Comparison of ENCODE assay signal across 8 mouse cellular contexts in the genomic region with DNA sequence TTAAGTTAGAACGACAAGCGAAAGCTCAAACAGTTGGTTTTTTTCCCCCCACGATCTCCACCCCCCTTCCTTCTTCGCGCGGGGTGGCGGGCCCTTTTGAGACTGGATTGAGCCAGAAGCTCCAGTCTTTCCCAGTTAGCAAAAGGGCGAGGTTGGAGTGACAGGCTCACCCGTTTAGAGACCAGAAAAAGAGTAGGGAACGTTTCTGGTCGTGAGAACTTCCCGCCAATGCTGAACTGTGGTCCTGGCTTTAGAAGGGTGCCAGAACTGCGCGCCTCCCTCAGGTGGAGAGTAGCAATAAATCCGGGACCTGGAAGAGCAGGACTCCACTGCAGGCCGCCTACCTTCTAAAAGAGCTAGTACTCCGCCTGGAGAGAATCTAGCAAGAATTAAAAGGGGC. TPM values are rescaled to one million over a fixed set of nuclear protein-coding genes. Genes with fewer than 3 reads are reported as not detected.
A peak's percentile ranks its signal among the peaks of the same experiment; 100 is the strongest.
DNase-seq lines count a peak whose midpoint lies in the region; ATAC-seq and TF ChIP-seq lines count a peak whose summit lies in the region.

No protein-coding gene starts in this region.

- no peaks in the 10 kb centered on the region for H3K27me3 ChIP-seq in forebrain, embryonic 14.5 days (replicated peaks; ENCODE audit: control insufficient read depth, insufficient read depth, low read length)
- H3K27me3 ChIP-seq in hindbrain, postnatal 0 days (ENCODE audit: insufficient read depth, low read length): no peaks in the 10 kb centered on the region

- no peaks in the 10 kb centered on the region for H3K9me3 ChIP-seq in forebrain, embryonic 14.5 days (replicated peaks; ENCODE audit: control insufficient read depth, low read length)
- H3K9me3 ChIP-seq in hindbrain, postnatal 0 days (ENCODE audit: low read length): no peaks in the 10 kb centered on the region

- peak; percentile 42; the same call in 1 of the 2 replicates for TF ChIP-seq CTCF in hindbrain, postnatal 0 days (IDR thresholded peaks at IDR 0.05; ENCODE audit: low read depth)

- ATAC-seq in forebrain, embryonic 14.5 days: peak; percentile 75
- ATAC-seq in hindbrain, postnatal 0 days: peak; percentile 74
- ATAC-seq in megakaryocyte, adult 5-6 weeks (ENCODE audit: poor library complexity, severe bottlenecking): peak; percentile 39

- intact Hi-C loops in left cerebral cortex, postnatal 10 days (cut with DNase I): no loop called here

- H3K27ac ChIP-seq in forebrain, embryonic 14.5 days (ENCODE audit: low read depth, low read length): no peak overlapping the region
- H3K27ac ChIP-seq in hindbrain, postnatal 0 days: peak overlapping the region; percentile 71

- peak overlapping the region; percentile 53 for H3K4me2 ChIP-seq in forebrain, embryonic 14.5 days (ENCODE audit: low read length)
- peak overlapping the region; percentile 67 for H3K4me2 ChIP-seq in hindbrain, postnatal 0 days (ENCODE audit: low read depth, low read length)

- DNase-seq in cerebellum, adult 11 months: peak; percentile 32
- no peak for DNase-seq in cerebellum, adult 9-11 months
- peak; percentile 40 for DNase-seq in c-Kit-positive CD71-positive TER-119-positive erythroid progenitor cells, embryonic 14.5 days (ENCODE audit: low spot score)
- peak; percentile 50 for DNase-seq in forebrain, embryonic 14.5 days (ENCODE audit: low spot score)
- peak; percentile 45 for DNase-seq in hindbrain, postnatal 0 days (ENCODE audit: low spot score)
- DNase-seq in left cerebral cortex, postnatal 10 days (ENCODE audit: extremely low spot score in 1 of 2, low spot score in 2 of 2): peak; percentile 0 to 22
- peak; percentile 28 to 67 for DNase-seq in spleen, postnatal 4 days (ENCODE audit: low spot score in 2 of 2)

- H3K36me3 ChIP-seq in forebrain, embryonic 14.5 days (ENCODE audit: control insufficient read depth, insufficient read depth, low read length): no peaks in the 10 kb centered on the region
- H3K36me3 ChIP-seq in hindbrain, postnatal 0 days (ENCODE audit: insufficient read depth, low read length): no peaks in the 10 kb centered on the region

- peak overlapping the region; percentile 41 for H3K4me3 ChIP-seq in forebrain, embryonic 14.5 days (ENCODE audit: low read depth, low read length)
- H3K4me3 ChIP-seq in hindbrain, postnatal 0 days (ENCODE audit: low read length): peak overlapping the region; percentile 49

- peak overlapping the region; percentile 54 for H3K9ac ChIP-seq in forebrain, embryonic 14.5 days (ENCODE audit: low read length)
- H3K9ac ChIP-seq in hindbrain, postnatal 0 days (replicated peaks; ENCODE audit: low read length): peak overlapping the region; percentile 30; the same call in 1 of the 2 replicates

- WGBS in forebrain, embryonic 14.5 days: 28% methylated on average over 17 of the region's 17 CpGs
- 25% methylated on average over 17 of the region's 17 CpGs for WGBS in hindbrain, postnatal 0 days

- H3K4me1 ChIP-seq in forebrain, embryonic 14.5 days (ENCODE audit: control insufficient read depth, insufficient read depth, low read length): no peaks in the 10 kb centered on the region
- no peaks in the 10 kb centered on the region for H3K4me1 ChIP-seq in hindbrain, postnatal 0 days (ENCODE audit: insufficient read depth, low read length)

RNA-seq across cellular contexts. Expression of a gene that starts 0.5 kb away (rescaled TPM):
- 13.3 and 14.8 TPM in 2 replicates for polyA plus RNA-seq in forebrain, embryonic 14.5 days (2014; fragmentation: Nextera tagmentation; extraction: Ambion mirVana)
- 0.52 and 0.54 TPM in 2 replicates for total RNA-seq in hindbrain, postnatal 0 days (2014; rRNA removed)
- 12.8 and 15.7 TPM in 2 replicates for polyA plus RNA-seq in hindbrain, postnatal 0 days (2015; fragmentation: Nextera tagmentation; extraction: Ambion mirVana)
- 1 to 10 TPM; 3.5 to 4.5 TPM for total RNA-seq in left cerebral cortex, postnatal 10 days (2021)
- 40.6 and 44.6 TPM in 2 replicates for total RNA-seq in megakaryocyte, adult 5-6 weeks (2015)
- 19.8 and 20.7 TPM in 2 replicates for total RNA-seq in megakaryocyte, adult 5-6 weeks (2017)
